Mouse (Mus musculus) midbrain, embryonic 14.5 days (tissue): ENCODE measurements around the gene Cyth2. TPM values are rescaled to one million over a fixed set of nuclear protein-coding genes. Genes with fewer than 3 reads are reported as not detected.

Source experiments
- ATAC-seq: fragments of 200-750 bp; cut with Nextera tagmentation; 2 replicates; pipeline ENCODE4 v1.8.0; 2017; ENCODE audit warnings: moderate number of reproducible peaks, moderate library complexity; ENCODE audit not compliant: low FRiP score, low TSS enrichment
- DNase-seq: peaks from one replicate; pipeline ENCODE4 v3.0.0-alpha.2; 2015
- H3K27ac ChIP-seq: fragments of 300-500 bp; sonication (generic); replicated peaks from 2 replicates; pipeline ENCODE4 v1.5.1; 2014; ENCODE audit warnings: mild to moderate bottlenecking, low read depth, low read length, moderate library complexity
- H3K27me3 ChIP-seq: fragments of 300-500 bp; sonication (generic); 2 replicates; pipeline ENCODE4 v1.6.1; 2014; ENCODE audit warnings: low read length, control low read depth, mixed read lengths; ENCODE audit not compliant: control insufficient read depth, insufficient read depth
- H3K36me3 ChIP-seq: fragments of 300-500 bp; sonication (generic); 2 replicates; pipeline ENCODE4 v1.6.1; 2014; ENCODE audit warnings: low read length, control low read depth; ENCODE audit not compliant: control insufficient read depth, insufficient read depth
- H3K4me1 ChIP-seq: fragments of 300-500 bp; sonication (generic); 2 replicates; pipeline ENCODE4 v1.6.1; 2014; ENCODE audit warnings: mild to moderate bottlenecking, antibody characterized with exemption, low read length, control low read depth; ENCODE audit not compliant: control insufficient read depth, insufficient read depth
- H3K4me2 ChIP-seq: fragments of 300-500 bp; sonication (generic); 2 replicates; pipeline ENCODE4 v1.6.1; 2014; ENCODE audit warnings: mild to moderate bottlenecking, low read length, moderate library complexity
- H3K4me3 ChIP-seq: fragments of 300-500 bp; sonication (generic); replicated peaks from 2 replicates; pipeline ENCODE4 v1.5.1; 2014; ENCODE audit warnings: low read depth, low read length
- H3K9ac ChIP-seq: fragments of 300-500 bp; sonication (generic); replicated peaks from 2 replicates; pipeline ENCODE4 v1.6.1; 2014; ENCODE audit warnings: mild to moderate bottlenecking, low read length, moderate library complexity
- H3K9me3 ChIP-seq: fragments of 300-500 bp; sonication (generic); 2 replicates; pipeline ENCODE4 v1.6.1; 2016; ENCODE audit warnings: low read length, control low read depth, mixed read lengths; ENCODE audit not compliant: control insufficient read depth
- WGBS: fragments of 180-500 bp; shearing (Covaris S2); extraction: QIAGEN DNeasy Blood & Tissue Kit; methylation state at CpG from one replicate; pipeline ENCODE4 v1.1.7; 2014; 5-methylcytosine and 5-hydroxymethylcytosine counted together
- polyA plus RNA-seq: library from polyadenylated mRNA; unstranded; fragments of >200 nt; fragmentation: Nextera tagmentation; extraction: Ambion mirVana; gene quantifications from 2 replicates; pipeline ENCODE4 v1.2.1, GENCODE M21; 2014

Cyth2 gene
- polyA plus RNA-seq, 1 experiment from 2014 or later, result 281 TPM

- H3K36me3 ChIP-seq, result no peaks in the 10 kb centered on the region
- H3K27me3 ChIP-seq, result no peaks in the 10 kb centered on the region
- no peak overlapping the region for H3K4me3 ChIP-seq
- no peaks in the 10 kb centered on the region for H3K9me3 ChIP-seq
- H3K9ac ChIP-seq, result no peak overlapping the region
- H3K4me1 ChIP-seq, result no peaks in the 10 kb centered on the region
- no peak overlapping the region for H3K27ac ChIP-seq
- H3K4me2 ChIP-seq, result no peak overlapping the region
- ATAC-seq, result no peak
- no peak for DNase-seq
- WGBS, result 76% methylated on average over 8 of the region's 8 CpGs
Observed at GRCm38 (mm10) chr7:45770427-45771082, 43.8 kb downstream of the Cyth2 start.

GRCm38 (mm10) chr7:45767500-45767899, 46.9 kb downstream of the Cyth2 start:
- H3K27me3 ChIP-seq, result no peaks in the 10 kb centered on the region
- no peak overlapping the region for H3K4me2 ChIP-seq
- 95% methylated on average over 6 of the region's 6 CpGs for WGBS
- H3K9me3 ChIP-seq, result no peaks in the 10 kb centered on the region
- H3K36me3 ChIP-seq, result no peaks in the 10 kb centered on the region
- no peak overlapping the region for H3K9ac ChIP-seq
- DNase-seq (no peak), ATAC-seq (no peak)
- no peak overlapping the region for H3K27ac ChIP-seq
- H3K4me3 ChIP-seq, result no peak overlapping the region
- H3K4me1 ChIP-seq, result no peaks in the 10 kb centered on the region

DNA sequence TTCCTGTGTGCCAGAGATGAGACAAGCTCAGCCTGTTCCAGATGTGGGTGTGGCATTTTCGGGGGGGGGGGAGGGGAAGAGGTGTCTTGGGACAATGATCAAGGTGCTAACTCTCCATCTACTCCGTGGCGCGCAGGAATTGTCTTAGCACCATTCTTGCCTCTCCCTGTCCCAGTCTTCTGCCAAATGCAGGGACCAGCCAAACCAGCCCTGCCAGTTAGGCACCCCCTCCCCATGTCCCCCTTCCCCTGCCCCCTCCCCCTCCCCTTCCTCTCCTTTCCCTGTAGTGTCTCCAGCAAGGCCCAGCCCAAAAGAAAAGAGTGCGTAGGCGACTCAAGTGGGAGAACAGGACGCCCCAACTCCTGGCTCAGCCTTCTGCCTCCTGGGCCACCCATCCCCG, 47.6 kb downstream of the Cyth2 start:
- no peak for DNase-seq
- Histone ChIP-seq H3K27ac (no peak overlapping the region), H3K4me3 (no peak overlapping the region), H3K36me3 (no peaks in the 10 kb centered on the region), H3K4me2 (no peak overlapping the region), H3K9me3 (no peaks in the 10 kb centered on the region), H3K4me1 (no peaks in the 10 kb centered on the region), H3K27me3 (no peaks in the 10 kb centered on the region), H3K9ac (no peak overlapping the region)
- 52% methylated on average over 8 of the region's 8 CpGs for WGBS
- ATAC-seq, result no peak

DNA sequence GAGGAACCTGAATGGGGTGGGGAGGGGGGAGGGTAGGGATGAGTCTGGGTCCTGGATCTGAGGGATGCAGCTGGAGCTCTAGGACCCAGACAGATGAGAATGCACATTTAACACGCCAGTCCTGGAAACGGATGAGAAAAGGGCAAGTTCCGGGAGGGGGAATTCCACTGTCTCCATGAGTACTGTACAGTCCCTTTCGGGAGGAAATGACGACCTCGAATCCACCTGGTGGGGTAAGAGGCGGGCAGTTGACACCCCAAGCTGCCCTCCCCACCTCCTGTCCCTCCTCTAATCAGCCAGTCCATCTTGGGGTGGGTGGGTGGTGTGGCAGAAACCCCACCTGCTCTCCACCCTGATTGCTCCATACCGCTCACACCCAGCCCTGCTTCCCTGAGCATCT, 48.4 kb downstream of the Cyth2 start:
- Histone ChIP-seq H3K9me3 (no peaks in the 10 kb centered on the region), H3K4me2 (no peak overlapping the region), H3K27ac (no peak overlapping the region), H3K4me3 (no peak overlapping the region), H3K4me1 (no peaks in the 10 kb centered on the region), H3K27me3 (no peaks in the 10 kb centered on the region), H3K36me3 (no peaks in the 10 kb centered on the region), H3K9ac (no peak overlapping the region)
- WGBS, result 66% methylated on average over 8 of the region's 8 CpGs
- no peak for DNase-seq
- no peak for ATAC-seq

DNA sequence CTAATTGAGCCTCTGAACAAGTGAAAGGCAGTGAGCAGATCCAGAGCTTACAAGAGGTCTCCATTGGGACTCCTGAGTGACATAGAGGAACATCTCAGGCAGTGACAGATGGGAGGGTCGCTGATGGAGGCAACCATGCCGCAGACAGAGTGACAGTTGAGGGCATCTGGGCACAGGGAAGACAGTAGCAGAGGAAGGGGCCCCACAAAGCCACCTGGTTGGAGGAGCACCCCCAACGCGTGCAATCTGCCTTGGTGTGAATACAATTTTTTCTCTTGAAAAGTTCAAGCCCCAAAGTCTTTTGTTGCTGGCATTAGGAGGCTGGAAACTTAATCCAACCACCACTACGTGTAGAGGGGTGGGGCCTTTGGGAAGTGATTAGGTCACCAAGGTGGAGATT, 54.2 kb downstream of the Cyth2 start:
- Histone ChIP-seq H3K4me2 (no peak overlapping the region), H3K4me1 (no peaks in the 10 kb centered on the region), H3K9ac (no peak overlapping the region), H3K27ac (no peak overlapping the region), H3K4me3 (no peak overlapping the region), H3K9me3 (no peaks in the 10 kb centered on the region), H3K36me3 (no peaks in the 10 kb centered on the region), H3K27me3 (peaks cover 17% of the 10 kb centered on the region; the same call in 1 of the 2 replicates)
- ATAC-seq (no peak), DNase-seq (no peak)
- 62% methylated on average over 5 of the region's 5 CpGs for WGBS

DNA sequence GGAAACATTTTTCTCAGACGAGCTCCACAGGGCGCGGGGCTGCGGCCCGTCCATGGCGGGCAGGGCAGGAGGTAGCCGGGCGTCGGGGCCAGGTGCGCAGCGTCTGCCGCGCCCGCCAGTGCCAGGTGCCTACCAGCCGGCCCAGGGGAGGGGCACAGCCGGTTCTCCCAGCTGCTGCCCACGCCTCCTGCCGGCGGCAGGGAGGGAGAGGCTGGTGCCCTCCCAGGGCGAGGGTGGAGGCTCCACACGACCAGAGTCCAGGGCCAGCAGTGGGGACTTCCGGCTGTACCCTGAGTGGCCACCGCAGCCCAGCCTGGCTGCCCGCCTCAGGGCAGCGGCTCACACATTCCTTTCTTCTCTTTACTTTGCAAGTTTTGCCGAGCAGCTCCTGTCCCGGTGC, 55.0 kb downstream of the Cyth2 start:
- Histone ChIP-seq H3K4me2 (peak overlapping the region; percentile 24), H3K9ac (0 out of 2 replicates have a peak overlapping the region, but pooled peaks have one; percentile 26), H3K4me3 (no peak overlapping the region), H3K4me1 (no peaks in the 10 kb centered on the region), H3K27me3 (peaks cover 17% of the 10 kb centered on the region; the same call in 1 of the 2 replicates), H3K9me3 (no peaks in the 10 kb centered on the region), H3K27ac (no peak overlapping the region), H3K36me3 (no peaks in the 10 kb centered on the region)
- 16% methylated on average over 27 of the region's 27 CpGs for WGBS
- ATAC-seq, result no peak
- DNase-seq, result no peak

Other genes with a start within 250 kb of the Cyth2 start
- gene Bcat2, start 244.4 kb downstream of the Cyth2 start, polyA plus RNA-seq, result 14.9 and 16.9 TPM in 2 replicates
- not detected in 2 replicates for gene Fgf21, start 199.1 kb downstream of the Cyth2 start, polyA plus RNA-seq
- gene Fut1, start 197.3 kb downstream of the Cyth2 start, polyA plus RNA-seq, result not detected in 2 replicates
- gene Izumo1, start 192.8 kb downstream of the Cyth2 start, polyA plus RNA-seq, result not detected in 2 replicates
- gene Rasip1, start 187.1 kb downstream of the Cyth2 start, polyA plus RNA-seq, result 12.3 and 14.9 TPM in 2 replicates
- 3.0 and 4.3 TPM in 2 replicates for gene Mamstr, start 174.6 kb downstream of the Cyth2 start, polyA plus RNA-seq
- 0.11 and 0.12 TPM in 2 replicates for gene Fut2, start 148.2 kb downstream of the Cyth2 start, polyA plus RNA-seq
- gene Ntn5, start 130.6 kb downstream of the Cyth2 start, polyA plus RNA-seq, result 0.30 TPM in 1 of 2 replicates, not detected in the other
- 0.21 TPM in 1 of 2 replicates, not detected in the other for gene Sec1, start 120.2 kb downstream of the Cyth2 start, polyA plus RNA-seq
- gene Car11, start 114.7 kb downstream of the Cyth2 start, polyA plus RNA-seq, result 28.1 and 49.1 TPM in 2 replicates
- 1.9 and 4.3 TPM in 2 replicates for gene Dbp, start 109.5 kb downstream of the Cyth2 start, polyA plus RNA-seq
- gene Rpl18, start 99.1 kb downstream of the Cyth2 start, polyA plus RNA-seq, result 631 and 710 TPM in 2 replicates
- 17.2 and 19.2 TPM in 2 replicates for gene Sphk2, start 96.6 kb downstream of the Cyth2 start, polyA plus RNA-seq
- 0.46 and 0.90 TPM in 2 replicates for gene Fam83e, start 93.4 kb downstream of the Cyth2 start, polyA plus RNA-seq
- gene Spaca4, start 88.8 kb downstream of the Cyth2 start, polyA plus RNA-seq, result not detected in 2 replicates
- 25.2 and 30.2 TPM in 2 replicates for gene Lmtk3, start 30.8 kb downstream of the Cyth2 start, polyA plus RNA-seq
- gene Sult2b1, start 29.9 kb downstream of the Cyth2 start, polyA plus RNA-seq, result 5.2 and 8.5 TPM in 2 replicates
- gene Kcnj14, start 10.2 kb upstream of the Cyth2 start, polyA plus RNA-seq, result 0.63 and 0.88 TPM in 2 replicates
- gene Grwd1, start 16.4 kb upstream of the Cyth2 start, polyA plus RNA-seq, result 37.2 and 37.4 TPM in 2 replicates
- gene Kdelr1, start 58.2 kb upstream of the Cyth2 start, polyA plus RNA-seq, result 99.1 and 126 TPM in 2 replicates
- 2.3 and 4.4 TPM in 2 replicates for gene Grin2d, start 63.8 kb upstream of the Cyth2 start, polyA plus RNA-seq
- gene Syngr4, start 82.1 kb upstream of the Cyth2 start, polyA plus RNA-seq, result not detected in 2 replicates
- 5.1 and 7.5 TPM in 2 replicates for gene Tmem143, start 82.4 kb upstream of the Cyth2 start, polyA plus RNA-seq
- gene Emp3, start 106.8 kb upstream of the Cyth2 start, polyA plus RNA-seq, result 5.2 and 32.1 TPM in 2 replicates
- 2.6 and 3.1 TPM in 2 replicates for gene Ccdc114, start 109.5 kb upstream of the Cyth2 start, polyA plus RNA-seq
- 0.12 and 0.24 TPM in 2 replicates for gene Abcc6, start 215.7 kb upstream of the Cyth2 start, polyA plus RNA-seq
- gene Nomo1, start 219.1 kb upstream of the Cyth2 start, polyA plus RNA-seq, result 28.6 and 32.6 TPM in 2 replicates